Mouse (Mus musculus) lung, adult 2 months (tissue): ENCODE results near the gene Ptprj. TPM values are rescaled to one million over a fixed set of nuclear protein-coding genes. Genes with fewer than 3 reads are reported as not detected.

Experiments used
- DNase-seq: peaks from one replicate; pipeline ENCODE4 v3.0.0; 2022
- H3K4me1 ChIP-seq: fragments of 200-500 bp; 2 replicates; pipeline ENCODE4 v1.6.1; 2011; ENCODE audit warnings: low read length; ENCODE audit not compliant: control insufficient read depth, insufficient read depth
- H3K4me3 ChIP-seq: fragments of 200-500 bp; replicated peaks from 2 replicates; pipeline ENCODE3; 2011; ENCODE audit warnings: low read depth, mild to moderate bottlenecking, control low read depth, low read length; ENCODE audit errors: extremely low read depth
- CTCF ChIP-seq: fragments of 200-500 bp; IDR thresholded peaks from 2 replicates; pipeline ENCODE4 v1.5.1; 2011; ENCODE audit warnings: mild to moderate bottlenecking, low read length, control low read depth; ENCODE audit not compliant: insufficient read depth
- POLR2A ChIP-seq: fragments of 200-500 bp; IDR thresholded peaks from 2 replicates; pipeline ENCODE4 v1.6.1; 2011; ENCODE audit warnings: low read depth, mild to moderate bottlenecking, control low read depth, low read length, borderline replicate concordance; ENCODE audit errors: extremely low read depth
- WGBS: fragments of 180-500 bp; shearing (Covaris S2); methylation state at CpG from one replicate; pipeline ENCODE4 v1.1.7; 2018; 5-methylcytosine and 5-hydroxymethylcytosine counted together
- polyA plus RNA-seq: library from polyadenylated mRNA; depleted of rRNA; stranded (reverse); fragments of >200 nt; gene quantifications from 2 replicates; pipeline ENCODE4 v1.2.3, GENCODE M21; 2012

The Ptprj gene
- polyA plus RNA-seq, 1 experiment, result 16.0 TPM

GRCm38 (mm10) chr2:90533944-90534343, 46.5 kb downstream of the Ptprj start:
- H3K4me1 ChIP-seq, result peaks cover 9% of the 10 kb centered on the region
- no peak for DNase-seq
- no peak overlapping the region for H3K4me3 ChIP-seq
- 90% methylated on average over 7 of the region's 7 CpGs for WGBS
- TF ChIP-seq CTCF (no peak), POLR2A (no peak)

- peaks cover 10% of the 10 kb centered on the region for H3K4me1 ChIP-seq
- TF ChIP-seq POLR2A, result no peak
- no peak for TF ChIP-seq CTCF
- H3K4me3 ChIP-seq, result no peak overlapping the region
- no peak for DNase-seq
- 60% methylated on average over 5 of the region's 5 CpGs for WGBS
Measured at GRCm38 (mm10) chr2:90532095-90532494, 48.4 kb downstream of the Ptprj start.

- H3K4me1 ChIP-seq, result peaks cover 10% of the 10 kb centered on the region
- no peak overlapping the region for H3K4me3 ChIP-seq
- no peak for TF ChIP-seq CTCF
- no peak for TF ChIP-seq POLR2A
- no peak for DNase-seq
- 86% methylated on average over 5 of the region's 5 CpGs for WGBS
Measured at GRCm38 (mm10) chr2:90528107-90528506, 52.3 kb downstream of the Ptprj start.

- DNase-seq, result no peak
- Histone ChIP-seq H3K4me3 (no peak overlapping the region), H3K4me1 (peaks cover 8% of the 10 kb centered on the region)
- WGBS, result 51% methylated on average over 6 of the region's 6 CpGs
- no peak for TF ChIP-seq CTCF
Measured at GRCm38 (mm10) chr2:90526971-90527370, 53.5 kb downstream of the Ptprj start.

- 39% methylated on average over 6 of the region's 6 CpGs for WGBS
- DNase-seq, result no peak
- TF ChIP-seq POLR2A, result no peak
- TF ChIP-seq CTCF, result no peak
- Histone ChIP-seq H3K4me3 (no peak overlapping the region), H3K4me1 (peaks cover 7% of the 10 kb centered on the region)
Measured at GRCm38 (mm10) chr2:90526564-90526963, 53.9 kb downstream of the Ptprj start.

- 68% methylated on average over 14 of the region's 14 CpGs for WGBS
- TF ChIP-seq POLR2A (no peak), CTCF (no peak)
- DNase-seq, result no peak
- H3K4me1 ChIP-seq, result peaks cover 7% of the 10 kb centered on the region
- H3K4me3 ChIP-seq, result no peak overlapping the region
Measured at GRCm38 (mm10) chr2:90525807-90526206, 54.6 kb downstream of the Ptprj start.

- no peak overlapping the region for H3K4me3 ChIP-seq
- peaks cover 5% of the 10 kb centered on the region for H3K4me1 ChIP-seq
- no peak for TF ChIP-seq CTCF
- no peak for TF ChIP-seq POLR2A
- no peak for DNase-seq
- 60% methylated on average over 6 of the region's 6 CpGs for WGBS
Measured at GRCm38 (mm10) chr2:90522455-90522854, 58.0 kb downstream of the Ptprj start.

- no peak for DNase-seq
- Histone ChIP-seq H3K4me3 (no peak overlapping the region), H3K4me1 (peaks cover 5% of the 10 kb centered on the region)
- WGBS, result 44% methylated on average over 1 of the region's 1 CpGs
- TF ChIP-seq POLR2A (no peak), CTCF (no peak)
Measured at GRCm38 (mm10) chr2:90521909-90522308, 58.5 kb downstream of the Ptprj start.

GRCm38 (mm10) chr2:90518296-90518695, 62.2 kb downstream of the Ptprj start:
- Histone ChIP-seq H3K4me3 (no peak overlapping the region), H3K4me1 (peaks cover 5% of the 10 kb centered on the region)
- TF ChIP-seq CTCF (no peak), POLR2A (no peak)
- DNase-seq, result no peak
- whole genome bisulfite sequencing, result 83% methylated on average over 6 of the region's 6 CpGs

GRCm38 (mm10) chr2:90514969-90515368, 65.5 kb downstream of the Ptprj start:
- WGBS, result 59% methylated on average over 5 of the region's 5 CpGs
- no peak overlapping the region for H3K4me3 ChIP-seq
- no peak for TF ChIP-seq POLR2A
- no peak for TF ChIP-seq CTCF
- peaks cover 2% of the 10 kb centered on the region; the same call in 1 of the 2 replicates for H3K4me1 ChIP-seq
- DNase-seq, result no peak

- Histone ChIP-seq H3K4me1 (peaks cover 9% of the 10 kb centered on the region), H3K4me3 (no peak overlapping the region)
- DNase-seq, result no peak
- 78% methylated on average over 4 of the region's 4 CpGs for WGBS
- TF ChIP-seq POLR2A, result no peak
- TF ChIP-seq CTCF, result no peak
Measured at GRCm38 (mm10) chr2:90509268-90509667, 71.2 kb downstream of the Ptprj start.
